Mouse (Mus musculus): Measurements from ENCODE around the gene Fam187b. TPM values are rescaled to one million over a fixed set of nuclear protein-coding genes. Genes with fewer than 3 reads are reported as not detected.

Fam187b gene
- polyA plus RNA-seq, 1 experiment from 2014 or later, result 9.5 TPM

- H3K9ac ChIP-seq (replicated peaks; ENCODE audit: low read depth), result peak within 1 kb of the TSS; percentile 46
- TF ChIP-seq CTCF (IDR thresholded peaks at IDR 0.05) (no peak), EP300 (IDR thresholded peaks at IDR 0.05) (no peak)
These were observed 414 bp upstream of the Fam187b start, which contains the start of gene Lsr for GRCm38 (mm10) chr7:30973251-30973500. Lsr (minus strand) TSS chr7:30973464.

DNA sequence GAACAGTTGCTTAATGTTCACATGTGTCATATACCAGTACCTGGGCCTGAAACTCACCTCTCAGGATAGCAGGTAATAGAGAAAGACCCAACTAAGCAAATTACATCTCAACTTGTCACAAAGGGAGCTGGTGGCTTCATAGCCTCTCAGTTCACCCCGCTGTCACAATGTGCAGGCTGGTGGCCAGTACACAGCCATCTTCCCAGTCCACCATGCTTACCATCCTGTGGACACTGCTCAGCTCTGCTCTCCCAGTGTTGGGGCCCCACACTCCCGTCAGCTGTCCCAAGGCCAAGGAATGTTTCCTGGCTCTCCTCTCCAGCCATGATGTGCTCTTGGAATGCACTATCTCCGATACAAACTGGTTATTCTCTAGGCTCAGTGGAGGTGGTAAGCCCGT, 8.1 kb downstream of the Fam187b start:
- no peak for DNase-seq (ENCODE audit: low spot score)
- H3K4me2 ChIP-seq (replicated peaks; ENCODE audit: low read depth, low read length), result no peak overlapping the region
- no peaks in the 10 kb centered on the region for H3K36me3 ChIP-seq (ENCODE audit: insufficient read depth, low read length)
- no peaks in the 10 kb centered on the region for H3K4me1 ChIP-seq (ENCODE audit: insufficient read depth, low read depth, low read length)
- no peak overlapping the region for H3K27ac ChIP-seq (ENCODE audit: low read length)
- H3K9ac ChIP-seq (replicated peaks; ENCODE audit: low read depth), result no peak overlapping the region
- H3K4me3 ChIP-seq (ENCODE audit: low read depth, low read length), result no peak overlapping the region
- ATAC-seq, result no peak
- no peaks in the 10 kb centered on the region for H3K9me3 ChIP-seq (ENCODE audit: low read length)
- no peaks in the 10 kb centered on the region for H3K27me3 ChIP-seq (replicated peaks; ENCODE audit: insufficient read depth, low read length)
- TF ChIP-seq EP300 (IDR thresholded peaks at IDR 0.05) (no peak), CTCF (IDR thresholded peaks at IDR 0.05) (no peak)
- 89% methylated on average over 4 of the region's 4 CpGs for WGBS

More at GRCm38 (mm10) chr7:30973251-30973500, 414 bp upstream of the Fam187b start, which contains the start of gene Lsr:
- H3K9me3 ChIP-seq (ENCODE audit: low read length), result no peaks in the 10 kb centered on the region
- H3K4me1 ChIP-seq (ENCODE audit: insufficient read depth, low read depth, low read length), result peaks cover 5% of the 10 kb centered on the region; the same call in 1 of the 2 replicates
- H3K4me2 ChIP-seq (replicated peaks; ENCODE audit: low read depth, low read length), result peak within 1 kb of the TSS; percentile 65
- ATAC-seq, result peak; percentile 91
- H3K27me3 ChIP-seq (replicated peaks; ENCODE audit: insufficient read depth, low read length), result no peaks in the 10 kb centered on the region
- peak; percentile 88 for DNase-seq (ENCODE audit: low spot score)
- H3K36me3 ChIP-seq (ENCODE audit: insufficient read depth, low read length), result no peaks in the 10 kb centered on the region
- WGBS, result 0% methylated on average over 19 of the region's 19 CpGs
- H3K4me3 ChIP-seq (ENCODE audit: low read depth, low read length), result peak within 1 kb of the TSS; percentile 49
- H3K27ac ChIP-seq (ENCODE audit: low read length), result peak within 1 kb of the TSS; percentile 94

- TF ChIP-seq EP300 (IDR thresholded peaks at IDR 0.05) (no peak), CTCF (IDR thresholded peaks at IDR 0.05) (no peak)
- ATAC-seq (no peak), DNase-seq (ENCODE audit: low spot score) (no peak)
- no peak overlapping the region for H3K27ac ChIP-seq (ENCODE audit: low read length)
- H3K4me3 ChIP-seq (ENCODE audit: low read depth, low read length), result no peak overlapping the region
- no peaks in the 10 kb centered on the region for H3K9me3 ChIP-seq (ENCODE audit: low read length)
- no peaks in the 10 kb centered on the region for H3K27me3 ChIP-seq (replicated peaks; ENCODE audit: insufficient read depth, low read length)
- H3K36me3 ChIP-seq (ENCODE audit: insufficient read depth, low read length), result no peaks in the 10 kb centered on the region
- WGBS, result 86% methylated on average over 9 of the region's 9 CpGs
- H3K9ac ChIP-seq (replicated peaks; ENCODE audit: low read depth), result no peak overlapping the region
- no peak overlapping the region for H3K4me2 ChIP-seq (replicated peaks; ENCODE audit: low read depth, low read length)
- H3K4me1 ChIP-seq (ENCODE audit: insufficient read depth, low read depth, low read length), result no peaks in the 10 kb centered on the region
These were observed 11.8 kb downstream of the Fam187b start for GRCm38 (mm10) chr7:30985357-30985756.

GRCm38 (mm10) chr7:30988519-30989162, 15.1 kb downstream of the Fam187b start:
- Histone ChIP-seq H3K27me3 (replicated peaks; ENCODE audit: insufficient read depth, low read length) (no peaks in the 10 kb centered on the region), H3K27ac (ENCODE audit: low read length) (no peak overlapping the region), H3K9me3 (ENCODE audit: low read length) (no peaks in the 10 kb centered on the region), H3K36me3 (ENCODE audit: insufficient read depth, low read length) (no peaks in the 10 kb centered on the region), H3K4me3 (ENCODE audit: low read depth, low read length) (no peak overlapping the region), H3K9ac (replicated peaks; ENCODE audit: low read depth) (no peak overlapping the region), H3K4me2 (replicated peaks; ENCODE audit: low read depth, low read length) (no peak overlapping the region), H3K4me1 (ENCODE audit: insufficient read depth, low read depth, low read length) (no peaks in the 10 kb centered on the region)
- ATAC-seq (no peak), DNase-seq (ENCODE audit: low spot score) (no peak)
- 87% methylated on average over 4 of the region's 4 CpGs for WGBS
- TF ChIP-seq CTCF (IDR thresholded peaks at IDR 0.05), result no peak
- no peak for TF ChIP-seq EP300 (IDR thresholded peaks at IDR 0.05)

DNA sequence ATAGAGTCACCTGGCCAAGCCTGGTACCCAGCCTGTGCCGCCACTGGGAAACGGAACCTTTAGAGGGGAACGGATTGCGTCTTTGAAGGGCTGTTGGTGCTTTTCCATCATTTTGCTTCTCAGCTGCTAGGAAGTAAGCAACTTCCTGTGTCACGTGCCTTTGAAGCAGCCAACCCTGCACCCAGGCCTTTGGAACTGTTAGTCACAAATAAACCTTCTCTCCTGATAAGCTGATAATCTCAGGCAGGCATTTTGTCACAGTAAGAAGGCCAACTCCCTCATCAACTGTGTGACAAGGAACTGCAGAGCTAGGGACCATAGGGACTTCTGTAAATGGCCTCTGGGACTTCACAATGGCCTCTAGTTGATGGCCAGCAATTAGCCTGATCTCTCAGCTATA, 18.6 kb downstream of the Fam187b start:
- no peaks in the 10 kb centered on the region for H3K4me1 ChIP-seq (ENCODE audit: insufficient read depth, low read depth, low read length)
- H3K27me3 ChIP-seq (replicated peaks; ENCODE audit: insufficient read depth, low read length), result no peaks in the 10 kb centered on the region
- no peak for ATAC-seq
- no peak for TF ChIP-seq CTCF (IDR thresholded peaks at IDR 0.05)
- TF ChIP-seq EP300 (IDR thresholded peaks at IDR 0.05), result no peak
- H3K27ac ChIP-seq (ENCODE audit: low read length), result no peak overlapping the region
- no peak overlapping the region for H3K9ac ChIP-seq (replicated peaks; ENCODE audit: low read depth)
- WGBS, result 52% methylated on average over 5 of the region's 5 CpGs
- H3K36me3 ChIP-seq (ENCODE audit: insufficient read depth, low read length), result no peaks in the 10 kb centered on the region
- H3K9me3 ChIP-seq (ENCODE audit: low read length), result no peaks in the 10 kb centered on the region
- no peak overlapping the region for H3K4me2 ChIP-seq (replicated peaks; ENCODE audit: low read depth, low read length)
- no peak for DNase-seq (ENCODE audit: low spot score)
- H3K4me3 ChIP-seq (ENCODE audit: low read depth, low read length), result no peak overlapping the region

- no peak overlapping the region for H3K4me2 ChIP-seq (replicated peaks; ENCODE audit: low read depth, low read length)
- TF ChIP-seq CTCF (IDR thresholded peaks at IDR 0.05) (no peak), EP300 (IDR thresholded peaks at IDR 0.05) (no peak)
- 81% methylated on average over 5 of the region's 5 CpGs for WGBS
- no peaks in the 10 kb centered on the region for H3K4me1 ChIP-seq (ENCODE audit: insufficient read depth, low read depth, low read length)
- H3K9ac ChIP-seq (replicated peaks; ENCODE audit: low read depth), result no peak overlapping the region
- DNase-seq (ENCODE audit: low spot score) (no peak), ATAC-seq (no peak)
- no peaks in the 10 kb centered on the region for H3K36me3 ChIP-seq (ENCODE audit: insufficient read depth, low read length)
- no peak overlapping the region for H3K4me3 ChIP-seq (ENCODE audit: low read depth, low read length)
- no peaks in the 10 kb centered on the region for H3K9me3 ChIP-seq (ENCODE audit: low read length)
- H3K27me3 ChIP-seq (replicated peaks; ENCODE audit: insufficient read depth, low read length), result no peaks in the 10 kb centered on the region
- no peak overlapping the region for H3K27ac ChIP-seq (ENCODE audit: low read length)
These were observed 20.4 kb downstream of the Fam187b start for GRCm38 (mm10) chr7:30993986-30994385.

- no peaks in the 10 kb centered on the region for H3K36me3 ChIP-seq (ENCODE audit: insufficient read depth, low read length)
- H3K27me3 ChIP-seq (replicated peaks; ENCODE audit: insufficient read depth, low read length), result no peaks in the 10 kb centered on the region
- H3K4me1 ChIP-seq (ENCODE audit: insufficient read depth, low read depth, low read length), result peaks cover 6% of the 10 kb centered on the region; the same call in 1 of the 2 replicates
- H3K4me2 ChIP-seq (replicated peaks; ENCODE audit: low read depth, low read length), result no peak overlapping the region
- H3K9me3 ChIP-seq (ENCODE audit: low read length), result no peaks in the 10 kb centered on the region
- ATAC-seq (no peak), DNase-seq (ENCODE audit: low spot score) (no peak)
- H3K27ac ChIP-seq (ENCODE audit: low read length), result no peak overlapping the region
- H3K9ac ChIP-seq (replicated peaks; ENCODE audit: low read depth), result no peak overlapping the region
- TF ChIP-seq CTCF (IDR thresholded peaks at IDR 0.05) (peak; percentile 24; the same call in 1 of the 2 replicates), EP300 (IDR thresholded peaks at IDR 0.05) (no peak)
- WGBS, result 92% methylated on average over 2 of the region's 2 CpGs
- no peak overlapping the region for H3K4me3 ChIP-seq (ENCODE audit: low read depth, low read length)
These were observed 22.9 kb downstream of the Fam187b start for GRCm38 (mm10) chr7:30996491-30996890.

Measured in lung, postnatal 0 days (tissue).